Mouse (Mus musculus): Measurements from ENCODE around the gene Pcdh15. TPM values are rescaled to one million over a fixed set of nuclear protein-coding genes. Genes with fewer than 3 reads are reported as not detected.

The Pcdh15 gene
- polyA plus RNA-seq, 1 experiment from 2014 or later, result 1.3 TPM

DNA sequence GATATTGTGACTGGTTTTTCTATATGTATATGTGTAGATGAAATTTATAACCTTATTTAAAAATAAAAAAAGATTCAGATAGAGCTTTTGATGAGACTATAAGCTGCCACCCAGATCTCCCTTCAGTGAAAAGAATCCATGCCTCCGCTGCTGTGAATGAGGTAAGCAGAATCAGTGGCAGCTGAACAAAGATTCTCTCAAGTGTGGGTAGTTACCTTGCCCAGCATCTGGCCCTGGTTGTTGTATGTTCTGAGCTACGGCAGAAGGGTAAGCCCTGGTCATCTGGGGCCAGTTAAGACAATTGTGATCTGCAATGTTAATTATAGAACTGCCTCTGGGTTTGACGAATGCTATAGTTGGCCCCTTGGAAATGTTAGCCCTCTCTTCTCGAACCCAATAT, 1316.2 kb downstream of the Pcdh15 start:
- H3K9me3 ChIP-seq (ENCODE audit: control insufficient read depth, low read length), result no peaks in the 10 kb centered on the region
- DNase-seq (ENCODE audit: low spot score), result no peak
- no peak overlapping the region for H3K4me2 ChIP-seq
- H3K4me3 ChIP-seq (ENCODE audit: low read depth, low read length), result no peak overlapping the region
- WGBS, result 68% methylated on average over 4 of the region's 4 CpGs
- no peak overlapping the region for H3K9ac ChIP-seq (ENCODE audit: low read depth, low read length)
- no peaks in the 10 kb centered on the region for H3K27me3 ChIP-seq (replicated peaks; ENCODE audit: control insufficient read depth, insufficient read depth, low read length)
- H3K27ac ChIP-seq (ENCODE audit: low read depth, low read length), result no peak overlapping the region
- no peak for ATAC-seq (replicated peaks; ENCODE audit: low FRiP score)
- no peaks in the 10 kb centered on the region for H3K36me3 ChIP-seq (ENCODE audit: control insufficient read depth, insufficient read depth, low read length)
- no peaks in the 10 kb centered on the region for H3K4me1 ChIP-seq (replicated peaks; ENCODE audit: control insufficient read depth, insufficient read depth, low read length)

DNA sequence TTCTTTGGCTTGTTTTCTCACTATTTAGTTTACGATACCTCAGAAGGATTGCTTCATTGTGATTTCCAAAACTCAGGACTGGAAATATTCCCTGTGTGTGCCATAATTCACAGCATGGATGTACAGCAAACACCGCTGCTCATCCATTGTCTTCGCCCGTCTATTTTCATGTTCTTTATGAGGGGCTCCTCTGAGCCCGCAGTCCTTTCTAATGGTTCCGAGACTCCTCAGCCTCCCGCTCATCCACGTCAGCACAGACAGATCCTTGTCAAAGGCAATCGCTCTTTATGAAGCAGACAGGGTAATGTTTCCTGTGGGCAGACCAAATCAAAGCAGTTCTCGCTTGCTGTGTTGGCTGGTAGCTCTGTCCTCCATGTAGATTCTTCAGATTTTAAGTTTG, 1316.8 kb downstream of the Pcdh15 start:
- Histone ChIP-seq H3K4me1 (replicated peaks; ENCODE audit: control insufficient read depth, insufficient read depth, low read length) (no peaks in the 10 kb centered on the region), H3K4me3 (ENCODE audit: low read depth, low read length) (no peak overlapping the region), H3K27me3 (replicated peaks; ENCODE audit: control insufficient read depth, insufficient read depth, low read length) (no peaks in the 10 kb centered on the region), H3K9me3 (ENCODE audit: control insufficient read depth, low read length) (no peaks in the 10 kb centered on the region), H3K36me3 (ENCODE audit: control insufficient read depth, insufficient read depth, low read length) (no peaks in the 10 kb centered on the region), H3K27ac (ENCODE audit: low read depth, low read length) (no peak overlapping the region), H3K9ac (ENCODE audit: low read depth, low read length) (no peak overlapping the region), H3K4me2 (no peak overlapping the region)
- DNase-seq (ENCODE audit: low spot score), result no peak
- 88% methylated on average over 10 of the region's 10 CpGs for WGBS
- ATAC-seq (replicated peaks; ENCODE audit: low FRiP score), result no peak

GRCm38 (mm10) chr10:74450069-74450468, 1350.9 kb downstream of the Pcdh15 start:
- no peak overlapping the region for H3K4me3 ChIP-seq (ENCODE audit: low read depth, low read length)
- no peak overlapping the region for H3K27ac ChIP-seq (ENCODE audit: low read depth, low read length)
- H3K36me3 ChIP-seq (ENCODE audit: control insufficient read depth, insufficient read depth, low read length), result no peaks in the 10 kb centered on the region
- ATAC-seq (replicated peaks; ENCODE audit: low FRiP score) (no peak), DNase-seq (ENCODE audit: low spot score) (no peak)
- WGBS, result 83% methylated on average over 11 of the region's 11 CpGs
- H3K27me3 ChIP-seq (replicated peaks; ENCODE audit: control insufficient read depth, insufficient read depth, low read length), result no peaks in the 10 kb centered on the region
- 0 out of 2 replicates have a peak, but pooled peaks cover under 1% of the 10 kb centered on the region for H3K9me3 ChIP-seq (ENCODE audit: control insufficient read depth, low read length)
- H3K4me1 ChIP-seq (replicated peaks; ENCODE audit: control insufficient read depth, insufficient read depth, low read length), result no peaks in the 10 kb centered on the region
- H3K9ac ChIP-seq (ENCODE audit: low read depth, low read length), result no peak overlapping the region
- H3K4me2 ChIP-seq, result no peak overlapping the region

- WGBS, result 21% methylated on average over 2 of the region's 2 CpGs
- Histone ChIP-seq H3K4me2 (no peak overlapping the region), H3K9ac (ENCODE audit: low read depth, low read length) (no peak overlapping the region), H3K4me1 (replicated peaks; ENCODE audit: control insufficient read depth, insufficient read depth, low read length) (no peaks in the 10 kb centered on the region), H3K27me3 (replicated peaks; ENCODE audit: control insufficient read depth, insufficient read depth, low read length) (no peaks in the 10 kb centered on the region), H3K9me3 (ENCODE audit: control insufficient read depth, low read length) (no peaks in the 10 kb centered on the region), H3K27ac (ENCODE audit: low read depth, low read length) (no peak overlapping the region), H3K36me3 (ENCODE audit: control insufficient read depth, insufficient read depth, low read length) (no peaks in the 10 kb centered on the region), H3K4me3 (ENCODE audit: low read depth, low read length) (no peak overlapping the region)
- ATAC-seq (replicated peaks; ENCODE audit: low FRiP score), result no peak
- DNase-seq (ENCODE audit: low spot score), result no peak
Observed at GRCm38 (mm10) chr10:74463972-74464371, 1364.8 kb downstream of the Pcdh15 start.

DNA sequence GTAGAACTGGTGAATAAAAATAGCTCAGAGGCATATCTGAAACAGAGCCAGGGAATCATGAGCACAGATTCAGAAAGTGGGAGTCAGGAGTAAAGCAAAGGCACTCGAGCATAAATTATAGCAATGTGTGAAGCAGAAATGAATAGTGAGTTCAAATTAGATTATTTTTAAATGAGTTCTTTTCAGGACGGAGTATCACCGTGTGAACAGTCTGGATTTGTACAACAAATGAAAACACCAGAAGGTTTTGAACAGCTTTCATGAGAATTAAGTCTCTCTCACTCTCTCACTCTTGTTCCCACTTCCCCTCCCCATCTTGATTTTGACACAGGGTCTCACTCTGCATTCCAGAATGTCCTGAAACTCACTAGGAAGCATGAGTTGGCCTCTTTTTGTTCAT, 1381.6 kb downstream of the Pcdh15 start:
- ATAC-seq (replicated peaks; ENCODE audit: low FRiP score), result no peak
- H3K4me1 ChIP-seq (replicated peaks; ENCODE audit: control insufficient read depth, insufficient read depth, low read length), result no peaks in the 10 kb centered on the region
- H3K9ac ChIP-seq (ENCODE audit: low read depth, low read length), result no peak overlapping the region
- no peak overlapping the region for H3K27ac ChIP-seq (ENCODE audit: low read depth, low read length)
- H3K9me3 ChIP-seq (ENCODE audit: control insufficient read depth, low read length), result no peaks in the 10 kb centered on the region
- no peaks in the 10 kb centered on the region for H3K27me3 ChIP-seq (replicated peaks; ENCODE audit: control insufficient read depth, insufficient read depth, low read length)
- H3K4me2 ChIP-seq, result no peak overlapping the region
- WGBS, result 78% methylated on average over 3 of the region's 3 CpGs
- no peak overlapping the region for H3K4me3 ChIP-seq (ENCODE audit: low read depth, low read length)
- DNase-seq (ENCODE audit: low spot score), result no peak
- no peaks in the 10 kb centered on the region for H3K36me3 ChIP-seq (ENCODE audit: control insufficient read depth, insufficient read depth, low read length)

DNA sequence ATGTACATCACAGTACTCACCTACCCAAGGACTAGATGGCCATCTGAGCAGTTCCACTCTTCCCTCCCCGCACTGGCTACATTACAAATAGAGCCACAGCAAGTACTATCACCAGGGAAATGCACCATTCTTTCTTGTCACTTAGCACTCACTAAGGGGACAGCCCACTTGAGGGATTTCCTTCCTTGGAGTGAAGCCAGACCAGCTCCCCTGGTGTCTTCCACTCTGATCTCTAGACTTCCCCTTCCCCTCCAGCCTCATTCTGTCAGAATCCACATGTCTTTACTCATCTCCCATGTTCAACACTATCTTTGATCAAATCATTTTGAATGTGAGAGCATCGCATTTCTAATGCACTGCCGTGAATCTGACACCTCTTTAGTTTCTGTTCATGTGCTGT, 1413.2 kb downstream of the Pcdh15 start:
- Histone ChIP-seq H3K27ac (ENCODE audit: low read depth, low read length) (no peak overlapping the region), H3K9me3 (ENCODE audit: control insufficient read depth, low read length) (no peaks in the 10 kb centered on the region), H3K4me2 (no peak overlapping the region), H3K36me3 (ENCODE audit: control insufficient read depth, insufficient read depth, low read length) (no peaks in the 10 kb centered on the region), H3K4me1 (replicated peaks; ENCODE audit: control insufficient read depth, insufficient read depth, low read length) (no peaks in the 10 kb centered on the region), H3K27me3 (replicated peaks; ENCODE audit: control insufficient read depth, insufficient read depth, low read length) (no peaks in the 10 kb centered on the region), H3K4me3 (ENCODE audit: low read depth, low read length) (no peak overlapping the region), H3K9ac (ENCODE audit: low read depth, low read length) (no peak overlapping the region)
- DNase-seq (ENCODE audit: low spot score) (no peak), ATAC-seq (replicated peaks; ENCODE audit: low FRiP score) (no peak)
- WGBS, result 73% methylated on average over 3 of the region's 3 CpGs

GRCm38 (mm10) chr10:74513743-74514142, 1414.6 kb downstream of the Pcdh15 start:
- Histone ChIP-seq H3K27me3 (replicated peaks; ENCODE audit: control insufficient read depth, insufficient read depth, low read length) (no peaks in the 10 kb centered on the region), H3K9me3 (ENCODE audit: control insufficient read depth, low read length) (no peaks in the 10 kb centered on the region), H3K9ac (ENCODE audit: low read depth, low read length) (no peak overlapping the region), H3K36me3 (ENCODE audit: control insufficient read depth, insufficient read depth, low read length) (no peaks in the 10 kb centered on the region), H3K4me1 (replicated peaks; ENCODE audit: control insufficient read depth, insufficient read depth, low read length) (no peaks in the 10 kb centered on the region), H3K27ac (ENCODE audit: low read depth, low read length) (no peak overlapping the region), H3K4me2 (no peak overlapping the region), H3K4me3 (ENCODE audit: low read depth, low read length) (no peak overlapping the region)
- no peak for ATAC-seq (replicated peaks; ENCODE audit: low FRiP score)
- no peak for DNase-seq (ENCODE audit: low spot score)

GRCm38 (mm10) chr10:74538371-74538770, 1439.2 kb downstream of the Pcdh15 start:
- Histone ChIP-seq H3K9ac (ENCODE audit: low read depth, low read length) (no peak overlapping the region), H3K36me3 (ENCODE audit: control insufficient read depth, insufficient read depth, low read length) (no peaks in the 10 kb centered on the region), H3K9me3 (ENCODE audit: control insufficient read depth, low read length) (no peaks in the 10 kb centered on the region), H3K4me3 (ENCODE audit: low read depth, low read length) (no peak overlapping the region), H3K4me2 (no peak overlapping the region), H3K27ac (ENCODE audit: low read depth, low read length) (no peak overlapping the region), H3K4me1 (replicated peaks; ENCODE audit: control insufficient read depth, insufficient read depth, low read length) (no peaks in the 10 kb centered on the region), H3K27me3 (replicated peaks; ENCODE audit: control insufficient read depth, insufficient read depth, low read length) (no peaks in the 10 kb centered on the region)
- WGBS, result 67% methylated on average over 2 of the region's 2 CpGs
- no peak for DNase-seq (ENCODE audit: low spot score)
- ATAC-seq (replicated peaks; ENCODE audit: low FRiP score), result no peak

DNA sequence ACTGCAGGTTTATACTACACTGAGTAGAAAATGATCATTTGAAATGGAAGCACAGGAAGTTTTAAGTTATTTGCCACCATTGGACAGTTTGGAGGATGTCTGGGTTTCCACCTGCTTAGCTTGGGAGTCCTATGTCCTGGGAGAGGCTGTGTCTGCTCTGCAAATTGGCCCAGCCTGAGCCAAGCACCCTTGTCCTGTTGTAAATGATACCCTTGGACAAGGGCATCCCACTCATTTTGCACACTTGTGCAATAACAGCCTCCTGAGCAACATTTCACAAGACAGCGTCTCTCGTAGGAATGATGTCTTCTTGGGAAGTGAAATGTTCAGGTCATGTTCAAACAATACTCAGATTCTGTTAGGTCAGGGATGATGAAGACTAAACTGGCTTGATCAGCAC, 1456.2 kb downstream of the Pcdh15 start:
- H3K27ac ChIP-seq (ENCODE audit: low read depth, low read length), result no peak overlapping the region
- 75% methylated on average over 2 of the region's 2 CpGs for whole genome bisulfite sequencing

More for the DNA sequence above, 1456.2 kb downstream of the Pcdh15 start:
- Histone ChIP-seq H3K27me3 (replicated peaks; ENCODE audit: control insufficient read depth, insufficient read depth, low read length) (no peaks in the 10 kb centered on the region), H3K9me3 (ENCODE audit: control insufficient read depth, low read length) (no peaks in the 10 kb centered on the region), H3K9ac (ENCODE audit: low read depth, low read length) (no peak overlapping the region), H3K4me1 (replicated peaks; ENCODE audit: control insufficient read depth, insufficient read depth, low read length) (no peaks in the 10 kb centered on the region), H3K36me3 (ENCODE audit: control insufficient read depth, insufficient read depth, low read length) (no peaks in the 10 kb centered on the region), H3K4me3 (ENCODE audit: low read depth, low read length) (no peak overlapping the region), H3K4me2 (no peak overlapping the region)
- ATAC-seq (replicated peaks; ENCODE audit: low FRiP score) (no peak), DNase-seq (ENCODE audit: low spot score) (no peak)

All from liver, embryonic 11.5 days (tissue).